Mouse (Mus musculus) bone marrow, adult 2 months (tissue): ENCODE data around the gene Grin1. TPM values are rescaled to one million over a fixed set of nuclear protein-coding genes. Genes with fewer than 3 reads are reported as not detected.

Experiments
- H3K27ac ChIP-seq: fragments of 200-500 bp; 2 replicates; pipeline ENCODE4 v1.5.1; 2012; ENCODE audit warnings: low read depth, mild to moderate bottlenecking, control low read depth, inconsistent platforms, low read length; ENCODE audit not compliant: control insufficient read depth, poor library complexity, insufficient read depth
- H3K4me1 ChIP-seq: fragments of 200-500 bp; 2 replicates; pipeline ENCODE4 v1.6.1; 2011; ENCODE audit warnings: low read length; ENCODE audit not compliant: control insufficient read depth, insufficient read depth
- H3K4me3 ChIP-seq: fragments of 200-500 bp; replicated peaks from 2 replicates; pipeline ENCODE3; 2011; ENCODE audit warnings: mild to moderate bottlenecking, low read depth, low read length, control low read depth; ENCODE audit not compliant: control insufficient read depth
- CTCF ChIP-seq: fragments of 200-500 bp; IDR thresholded peaks from 2 replicates; pipeline ENCODE4 v1.5.1; 2011; ENCODE audit warnings: low read length, control low read depth; ENCODE audit not compliant: control insufficient read depth, insufficient read depth
- POLR2A ChIP-seq: fragments of 200-500 bp; IDR thresholded peaks from 2 replicates; pipeline ENCODE4 v1.6.1; 2011; ENCODE audit warnings: low read depth, mild to moderate bottlenecking, control low read depth, low read length, borderline replicate concordance; ENCODE audit not compliant: control insufficient read depth
- WGBS: fragments of 180-500 bp; shearing (Covaris S2); methylation state at CpG from one replicate; pipeline ENCODE4 v1.1.7; 2018; 5-methylcytosine and 5-hydroxymethylcytosine counted together
- polyA plus RNA-seq: library from polyadenylated mRNA; stranded (reverse); fragments of >200 nt; gene quantifications from 2 replicates; pipeline ENCODE4 v1.2.4, GENCODE M21; 2011; ENCODE audit warnings: low replicate concordance; ENCODE audit not compliant: missing spikeins, insufficient read depth, insufficient read length

Gene Grin1
- polyA plus RNA-seq, 1 experiment, result 5.0 TPM

GRCm38 (mm10) chr2:25278928-25279882 lies 39.8 kb downstream of the Grin1 start:
- Histone ChIP-seq H3K27ac (no peak overlapping the region), H3K4me1 (no peaks in the 10 kb centered on the region), H3K4me3 (no peak overlapping the region)
- TF ChIP-seq POLR2A (no peak), CTCF (peak; percentile 77)
- WGBS, result 64% methylated on average over 13 of the region's 13 CpGs

- 36% methylated on average over 16 of the region's 16 CpGs for WGBS
- Histone ChIP-seq H3K4me1 (peaks cover 5% of the 10 kb centered on the region), H3K27ac (no peak overlapping the region), H3K4me3 (peak overlapping the region; percentile 93)
- TF ChIP-seq POLR2A (no peak), CTCF (no peak)
Observed at GRCm38 (mm10) chr2:25273010-25273409, 46.0 kb downstream of the Grin1 start.

GRCm38 (mm10) chr2:25272515-25272914 lies 46.5 kb downstream of the Grin1 start:
- WGBS, result under 1% methylated on average over 29 of the region's 29 CpGs
- H3K27ac ChIP-seq, result peak overlapping the region; percentile 14
- no peak for TF ChIP-seq CTCF
- no peak for TF ChIP-seq POLR2A
- peak overlapping the region; percentile 93 for H3K4me3 ChIP-seq
- H3K4me1 ChIP-seq, result peaks cover 5% of the 10 kb centered on the region

- H3K4me3 ChIP-seq, result peak within 1 kb of the TSS; percentile 93
- TF ChIP-seq POLR2A (peak; percentile 97), CTCF (peak; percentile 38; the same call in 1 of the 2 replicates)
- under 1% methylated on average over 55 of the region's 55 CpGs for whole genome bisulfite sequencing
- H3K4me1 ChIP-seq, result peaks cover 5% of the 10 kb centered on the region
- H3K27ac ChIP-seq, result peak within 1 kb of the TSS; percentile 85
Observed at GRCm38 (mm10) chr2:25271827-25272511, 47.0 kb downstream of the Grin1 start, which contains the start of the genes Ssna1 and Anapc2. TSS of gene Ssna1 (minus strand) at chr2:25272438. TSS of gene Anapc2 (plus strand) at chr2:25272478.

- Histone ChIP-seq H3K4me3 (no peak overlapping the region), H3K27ac (no peak overlapping the region), H3K4me1 (peaks cover 5% of the 10 kb centered on the region)
- 82% methylated on average over 4 of the region's 4 CpGs for WGBS
- TF ChIP-seq CTCF, result no peak
- TF ChIP-seq POLR2A, result no peak
Observed at GRCm38 (mm10) chr2:25267746-25268309, 51.2 kb downstream of the Grin1 start.

- no peak overlapping the region for H3K27ac ChIP-seq
- TF ChIP-seq CTCF (no peak), POLR2A (no peak)
- no peak overlapping the region for H3K4me3 ChIP-seq
- peaks cover 5% of the 10 kb centered on the region for H3K4me1 ChIP-seq
Observed at GRCm38 (mm10) chr2:25267241-25267640, 51.7 kb downstream of the Grin1 start.

GRCm38 (mm10) chr2:25266720-25267119 lies 52.3 kb downstream of the Grin1 start:
- H3K27ac ChIP-seq, result no peak overlapping the region
- H3K4me3 ChIP-seq, result no peak overlapping the region
- peaks cover 5% of the 10 kb centered on the region for H3K4me1 ChIP-seq
- 58% methylated on average over 2 of the region's 2 CpGs for WGBS
- TF ChIP-seq POLR2A, result no peak
- TF ChIP-seq CTCF, result no peak

- Histone ChIP-seq H3K27ac (peak overlapping the region; percentile 31), H3K4me3 (no peak overlapping the region), H3K4me1 (peaks cover 4% of the 10 kb centered on the region)
- TF ChIP-seq POLR2A (no peak), CTCF (no peak)
- 38% methylated on average over 6 of the region's 6 CpGs for WGBS
Observed at GRCm38 (mm10) chr2:25265897-25266656, 52.9 kb downstream of the Grin1 start.
